Mouse (Mus musculus) embryonic fibroblast, embryonic 13.5 days (primary cell): ENCODE measurements around the gene Nceh1.

Source experiments
- CTCF ChIP-seq: IDR thresholded peaks from 2 replicates; pipeline ENCODE4 v1.5.1; 2011; ENCODE audit warnings: mild to moderate bottlenecking, control low read depth, low read length, moderate library complexity, borderline replicate concordance; ENCODE audit not compliant: insufficient read depth
- POLR2A ChIP-seq: IDR thresholded peaks from 2 replicates; pipeline ENCODE4 v1.6.1; 2011; ENCODE audit warnings: low read depth, mild to moderate bottlenecking, control low read depth, low read length, moderate library complexity

DNA sequence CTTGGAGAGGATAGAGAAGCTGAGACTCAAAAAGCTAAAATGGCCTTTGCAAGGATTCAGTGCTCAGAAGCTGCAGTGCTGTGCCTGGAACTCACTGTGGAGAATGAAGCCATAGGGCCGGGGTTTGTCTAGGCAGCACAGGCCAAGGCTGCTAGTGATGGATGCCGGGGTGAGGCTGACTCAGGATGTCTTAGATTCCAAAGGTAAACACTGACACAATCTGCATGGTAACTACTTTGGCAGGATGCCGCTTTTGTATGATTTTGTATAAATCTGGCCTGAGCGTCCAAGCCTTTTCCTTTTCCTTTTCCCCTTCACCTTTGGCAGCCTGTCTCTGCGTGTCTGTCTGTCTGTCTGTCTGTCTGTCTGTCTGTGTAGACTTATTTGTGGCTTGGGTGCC is 84.6 kb downstream of the Nceh1 start:
- TF ChIP-seq POLR2A (no peak), CTCF (no peak)
